Mouse (Mus musculus): ENCODE results near the gene A730049H05Rik.

DNA sequence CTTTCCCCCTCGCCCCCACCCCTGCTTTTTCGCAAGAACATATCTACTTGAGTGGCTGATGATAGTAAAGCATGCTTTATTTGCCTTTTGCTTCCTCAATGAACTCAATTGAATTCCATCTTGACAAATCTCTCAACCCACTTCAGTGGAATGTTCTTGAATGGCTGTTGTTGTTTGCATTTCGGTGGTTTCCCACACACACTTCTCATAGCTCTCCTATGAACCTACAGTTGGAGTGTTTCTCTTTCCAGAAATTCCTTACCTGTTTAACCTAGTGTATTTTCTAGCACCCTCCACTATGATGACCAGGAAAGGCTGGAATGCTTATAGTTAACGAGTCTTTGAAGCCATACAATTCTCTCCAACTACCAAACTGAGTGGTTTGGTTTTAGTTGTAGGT, 38.6 kb downstream of the A730049H05Rik start:
- TF ChIP-seq CTCF (IDR thresholded peaks at IDR 0.05; ENCODE audit: control insufficient read depth, insufficient read depth, insufficient read length) (no peak), USF1 (IDR thresholded peaks at IDR 0.05; ENCODE audit: low read depth) (no peak), CEBPB (IDR thresholded peaks at IDR 0.05; ENCODE audit: low read depth) (no peak), MAX (IDR thresholded peaks at IDR 0.05) (no peak), MYOD1 (IDR thresholded peaks at IDR 0.05; ENCODE audit: control insufficient read depth, insufficient read length, low read depth) (no peak), MYOG (IDR thresholded peaks at IDR 0.05; ENCODE audit: control insufficient read depth, extremely low read depth, insufficient read length) (no peak), FOSL1 (IDR thresholded peaks at IDR 0.05; ENCODE audit: insufficient read depth, low read length, poor library complexity, severe bottlenecking) (no peak)
